Mouse (Mus musculus) stomach, postnatal 0 days (tissue): ENCODE results near the gene Ctxn1. TPM values are rescaled to one million over a fixed set of nuclear protein-coding genes. Genes with fewer than 3 reads are reported as not detected.
A peak's percentile ranks its signal among the peaks of the same experiment; 100 is the strongest.

Experiments used
- ATAC-seq: fragments of 200-750 bp; cut with Nextera tagmentation; 2 replicates; pipeline ENCODE4 v1.8.0; 2017; ENCODE audit not compliant: low FRiP score, low TSS enrichment
- DNase-seq: peaks from one replicate; pipeline ENCODE4 v3.0.0-alpha.2; 2016; ENCODE audit warnings: low spot score
- H3K27ac ChIP-seq: fragments of 300-500 bp; sonication (generic); replicated peaks from 2 replicates; pipeline ENCODE4 v1.5.1; 2014; ENCODE audit warnings: mild to moderate bottlenecking, control low read depth
- H3K27me3 ChIP-seq: fragments of 300-500 bp; sonication (generic); 2 replicates; pipeline ENCODE4 v1.6.1; 2014; ENCODE audit warnings: low read length; ENCODE audit not compliant: control insufficient read depth, insufficient read depth
- H3K36me3 ChIP-seq: fragments of 300-500 bp; sonication (generic); 2 replicates; pipeline ENCODE4 v1.6.1; 2014; ENCODE audit warnings: low read length, mixed read lengths; ENCODE audit not compliant: control insufficient read depth, insufficient read depth
- H3K4me1 ChIP-seq: fragments of 300-500 bp; sonication (generic); replicated peaks from 2 replicates; pipeline ENCODE4 v1.6.1; 2014; ENCODE audit warnings: antibody characterized with exemption; ENCODE audit not compliant: control insufficient read depth, insufficient read depth
- H3K4me2 ChIP-seq: fragments of 300-500 bp; sonication (generic); replicated peaks from 2 replicates; pipeline ENCODE4 v1.6.1; 2014; ENCODE audit warnings: low read depth, mild to moderate bottlenecking, control low read depth, moderate library complexity
- H3K4me3 ChIP-seq: fragments of 300-500 bp; sonication (generic); 2 replicates; pipeline ENCODE4 v1.5.1; 2014; ENCODE audit warnings: low read depth, low read length, control low read depth
- H3K9ac ChIP-seq: fragments of 300-500 bp; sonication (generic); 2 replicates; pipeline ENCODE4 v1.6.1; 2014; ENCODE audit warnings: mild to moderate bottlenecking, low read length, control low read depth, mixed read lengths
- H3K9me3 ChIP-seq: fragments of 300-500 bp; sonication (generic); 2 replicates; pipeline ENCODE4 v1.6.1; 2016; ENCODE audit warnings: low read length; ENCODE audit not compliant: control insufficient read depth
- CTCF ChIP-seq: IDR thresholded peaks from 2 replicates; pipeline ENCODE4 v1.5.1; 2016; ENCODE audit warnings: antibody characterized with exemption, low read depth, mild to moderate bottlenecking, moderate library complexity
- EP300 ChIP-seq: optimal IDR thresholded peaks from 2 replicates; pipeline ENCODE3; 2016; ENCODE audit warnings: antibody characterized with exemption
- WGBS: fragments of 180-500 bp; shearing (Covaris S2); extraction: QIAGEN DNeasy Blood & Tissue Kit; methylation state at CpG from one replicate; pipeline ENCODE4 v1.1.7; 2014; 5-methylcytosine and 5-hydroxymethylcytosine counted together
- polyA plus RNA-seq: library from polyadenylated mRNA; unstranded; fragments of >200 nt; fragmentation: Nextera tagmentation; extraction: Ambion mirVana; gene quantifications from 2 replicates; pipeline ENCODE4 v1.2.1, GENCODE M21; 2015

Ctxn1 gene
- polyA plus RNA-seq: 43.9 and 53.1 TPM in 2 replicates

DNA sequence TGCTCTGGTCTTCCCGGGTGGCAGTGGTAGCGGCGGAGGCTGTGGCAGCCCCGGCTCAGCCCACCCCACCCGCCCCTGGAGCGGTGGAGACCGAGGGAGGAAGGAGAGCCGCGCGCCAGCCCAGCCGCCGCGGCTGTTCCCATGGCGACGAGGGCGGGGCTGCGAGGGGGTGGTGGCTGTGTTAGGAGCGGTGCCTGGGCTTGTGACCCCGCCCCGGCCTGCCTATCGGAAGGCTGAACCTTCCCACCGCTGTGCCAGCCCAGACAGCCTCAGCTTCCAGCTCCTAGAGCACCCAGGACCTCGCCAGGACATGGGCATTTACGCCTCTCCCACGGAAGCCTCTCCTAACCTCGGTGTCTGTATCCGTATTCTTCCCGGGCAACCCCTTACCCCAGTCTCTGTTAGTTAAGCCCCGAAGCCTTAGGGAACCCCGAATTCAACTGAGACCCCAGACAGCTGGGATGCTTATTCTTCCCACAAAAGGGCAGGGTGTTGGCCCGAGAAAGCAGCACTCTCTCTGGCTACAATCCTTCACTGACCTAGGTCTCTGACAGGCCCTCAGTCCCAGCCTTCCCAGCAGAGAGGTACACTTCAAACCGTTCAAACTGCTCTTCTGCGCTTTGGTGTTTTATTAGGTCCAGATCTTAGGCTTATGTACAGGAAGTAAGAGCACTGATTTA, at the start of gene Ctxn1:
TSS of gene Ctxn1 (minus strand) at position 150 of the 680 bp plus-strand sequence.
- TF ChIP-seq CTCF (no peak), EP300 (no peak)
- ATAC-seq (peak; percentile 95), DNase-seq (peak; percentile 98)
- no peaks in the 10 kb centered on the region for H3K27me3 ChIP-seq
- H3K36me3 ChIP-seq: peaks cover 22% of the 10 kb centered on the region
- peak within 1 kb of the TSS; percentile 62 for H3K4me3 ChIP-seq
- H3K4me2 ChIP-seq: peak within 1 kb of the TSS; percentile 94
- 9% methylated on average over 19 of the region's 33 CpGs for WGBS
- H3K9me3 ChIP-seq: no peaks in the 10 kb centered on the region
- H3K4me1 ChIP-seq: no peaks in the 10 kb centered on the region; the same call in 1 of the 2 replicates
- peak within 1 kb of the TSS; percentile 67 for H3K9ac ChIP-seq
- H3K27ac ChIP-seq: peak within 1 kb of the TSS; percentile 61

DNA sequence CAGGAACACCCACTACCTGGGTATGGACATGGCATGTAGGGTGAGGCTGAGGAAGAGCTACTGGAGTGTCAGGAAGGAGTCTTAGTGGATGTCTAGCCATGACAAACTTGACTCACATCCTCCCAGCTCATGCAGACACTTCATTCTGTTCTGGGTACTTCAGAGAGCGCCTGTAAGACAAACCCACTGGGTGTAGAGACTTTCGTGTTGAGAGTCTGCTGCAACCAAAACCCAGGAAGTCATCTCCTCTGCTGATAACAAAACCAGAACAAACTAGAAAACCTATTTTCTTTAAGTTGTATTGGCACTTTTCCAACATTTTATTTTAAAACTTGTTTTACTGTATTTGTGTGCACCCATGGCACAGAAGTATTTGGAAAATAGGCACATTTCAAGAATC, 46.8 kb upstream of the Ctxn1 start:
- TF ChIP-seq CTCF: no peak
- no peak overlapping the region for H3K9ac ChIP-seq
- no peaks in the 10 kb centered on the region for H3K9me3 ChIP-seq
- H3K27me3 ChIP-seq: no peaks in the 10 kb centered on the region
- H3K4me1 ChIP-seq: no peaks in the 10 kb centered on the region
- H3K4me3 ChIP-seq: no peak overlapping the region
- H3K4me2 ChIP-seq: no peak overlapping the region
- ATAC-seq: no peak
- H3K36me3 ChIP-seq: peaks cover 25% of the 10 kb centered on the region
- no peak overlapping the region for H3K27ac ChIP-seq
- 64% methylated on average over 2 of the region's 2 CpGs for WGBS
- DNase-seq: no peak

DNA sequence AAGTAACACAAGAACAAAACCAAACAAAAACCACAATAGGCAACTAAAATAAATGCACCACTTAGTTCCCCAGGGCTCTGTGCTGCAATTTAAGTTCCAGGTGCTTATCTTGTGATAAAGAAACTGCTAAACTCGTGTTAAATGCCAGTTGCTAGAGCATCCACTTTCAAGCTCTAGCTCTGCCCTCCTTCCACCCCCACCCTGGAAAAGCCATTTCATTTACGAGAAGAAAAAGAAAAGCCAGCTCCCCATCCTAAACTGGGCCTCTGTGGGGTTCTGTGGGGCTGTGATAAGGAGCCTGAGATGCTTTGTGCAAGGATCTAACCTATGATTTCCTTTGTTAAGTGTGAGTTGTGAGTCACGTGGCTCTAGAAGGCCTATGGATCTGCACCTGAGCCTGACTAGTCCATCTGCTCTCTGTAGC, 45.1 kb upstream of the Ctxn1 start:
- Histone ChIP-seq H3K9ac (no peak overlapping the region), H3K4me1 (no peaks in the 10 kb centered on the region), H3K27ac (no peak overlapping the region), H3K36me3 (peaks cover 25% of the 10 kb centered on the region), H3K9me3 (no peaks in the 10 kb centered on the region), H3K4me2 (no peak overlapping the region), H3K4me3 (no peak overlapping the region), H3K27me3 (no peaks in the 10 kb centered on the region)
- 78% methylated on average over 3 of the region's 3 CpGs for WGBS
- TF ChIP-seq EP300 (no peak), CTCF (no peak)
- DNase-seq (no peak), ATAC-seq (no peak)

DNA sequence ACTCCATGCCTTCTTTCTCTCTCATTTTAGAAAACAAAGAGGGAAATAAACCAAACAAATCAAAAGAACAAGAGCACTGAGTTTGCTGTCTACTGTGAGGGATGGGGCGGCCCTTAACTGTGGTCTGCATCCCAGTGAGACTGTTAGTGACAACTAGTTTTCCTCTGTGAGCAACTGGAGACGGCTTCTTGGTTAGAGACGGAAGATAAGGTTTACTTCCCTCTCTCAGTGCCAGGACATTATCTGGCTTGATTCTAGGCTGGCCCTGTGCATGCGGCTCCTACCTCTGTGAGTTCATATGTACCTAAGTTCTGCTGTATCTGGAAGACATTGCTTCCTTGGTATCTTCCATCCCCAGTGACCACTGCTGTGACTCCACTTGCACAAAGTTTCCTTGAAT, 38.7 kb upstream of the Ctxn1 start:
- H3K36me3 ChIP-seq: peaks cover 24% of the 10 kb centered on the region
- no peaks in the 10 kb centered on the region for H3K27me3 ChIP-seq
- no peak overlapping the region for H3K4me3 ChIP-seq
- DNase-seq (no peak), ATAC-seq (no peak)
- H3K9ac ChIP-seq: no peak overlapping the region
- no peak overlapping the region for H3K27ac ChIP-seq
- WGBS: 84% methylated on average over 4 of the region's 4 CpGs
- no peaks in the 10 kb centered on the region for H3K4me1 ChIP-seq
- no peaks in the 10 kb centered on the region for H3K9me3 ChIP-seq
- TF ChIP-seq EP300 (no peak), CTCF (no peak)
- no peak overlapping the region for H3K4me2 ChIP-seq

DNA sequence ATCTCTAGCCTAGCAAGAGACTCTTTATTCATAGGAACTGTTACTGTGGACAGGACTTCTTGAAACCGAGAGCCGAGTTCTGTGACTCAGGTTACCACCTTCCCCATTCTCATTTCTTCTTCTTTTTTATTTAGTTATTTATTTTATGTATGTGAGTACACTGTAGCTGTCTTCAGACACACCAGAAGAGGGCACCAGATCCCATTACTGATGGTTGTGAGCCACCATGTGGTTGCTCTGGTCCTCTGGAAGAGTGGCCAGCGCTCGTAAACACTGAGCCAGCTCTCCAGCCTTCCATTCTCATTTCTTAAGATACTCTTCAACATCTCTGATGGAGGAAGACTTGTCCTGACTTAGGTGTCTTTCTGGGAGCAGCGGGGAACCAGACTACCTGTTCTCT, 33.7 kb upstream of the Ctxn1 start:
- peak; percentile 38 for TF ChIP-seq CTCF
- TF ChIP-seq EP300: no peak

DNA sequence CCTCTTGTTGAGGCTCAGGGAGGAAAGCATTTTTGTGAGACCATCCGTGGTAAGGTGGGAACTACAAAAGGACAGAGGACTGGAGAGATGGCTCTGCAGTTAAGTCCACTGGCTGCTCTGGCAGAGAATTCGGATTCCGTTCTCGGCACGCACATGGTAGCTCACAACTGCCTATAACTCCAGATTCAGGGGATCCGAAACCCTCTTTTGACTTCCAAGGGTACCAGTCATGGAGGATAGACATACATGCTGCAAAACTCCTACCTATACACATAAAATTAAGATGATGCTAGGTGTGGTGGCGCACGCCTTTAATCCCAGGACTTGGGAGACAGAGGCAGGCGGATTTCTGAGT, 17.0 kb upstream of the Ctxn1 start:
- no peaks in the 10 kb centered on the region for H3K27me3 ChIP-seq
- 19% methylated on average over 9 of the region's 9 CpGs for WGBS

More for the DNA sequence above, 33.7 kb upstream of the Ctxn1 start:
- DNase-seq (no peak), ATAC-seq (no peak)
- no peaks in the 10 kb centered on the region for H3K9me3 ChIP-seq
- 88% methylated on average over 5 of the region's 5 CpGs for WGBS
- no peaks in the 10 kb centered on the region for H3K27me3 ChIP-seq
- no peak overlapping the region for H3K4me2 ChIP-seq
- H3K4me3 ChIP-seq: no peak overlapping the region
- no peak overlapping the region for H3K9ac ChIP-seq
- peaks cover 13% of the 10 kb centered on the region for H3K36me3 ChIP-seq
- H3K4me1 ChIP-seq: no peaks in the 10 kb centered on the region
- H3K27ac ChIP-seq: no peak overlapping the region

More for the DNA sequence above, 17.0 kb upstream of the Ctxn1 start:
- Histone ChIP-seq H3K9ac (peak overlapping the region; percentile 89), H3K36me3 (peaks cover 8% of the 10 kb centered on the region; the same call in 1 of the 2 replicates), H3K9me3 (no peaks in the 10 kb centered on the region), H3K27ac (peak overlapping the region; percentile 74; the same call in 1 of the 2 replicates), H3K4me1 (0 out of 2 replicates have a peak, but pooled peaks cover 2% of the 10 kb centered on the region), H3K4me2 (peak overlapping the region; percentile 77), H3K4me3 (peak overlapping the region; percentile 84)
- TF ChIP-seq CTCF (no peak), EP300 (no peak)
- DNase-seq (no peak), ATAC-seq (no peak)
